Mouse (Mus musculus): ENCODE measurements around the gene Tpsg1.

Gene Tpsg1

GRCm38 (mm10) chr17:25418926-25419325 lies 49.9 kb downstream of the Tpsg1 start:
- no peaks in the 10 kb centered on the region for H3K36me3 ChIP-seq (ENCODE audit: insufficient read depth, low read length)
- peaks cover 25% of the 10 kb centered on the region for H3K4me1 ChIP-seq (replicated peaks; ENCODE audit: low read depth, low read length)
- TF ChIP-seq CTCF (conservative IDR thresholded peaks at IDR 0.05; ENCODE audit: low read length) (no peak), POU5F1 (IDR thresholded peaks at IDR 0.05; ENCODE audit: borderline replicate concordance, low read length) (no peak), NANOG (IDR thresholded peaks at IDR 0.05; ENCODE audit: borderline replicate concordance, low read length) (no peak)
- H3K4me3 ChIP-seq (replicated peaks; ENCODE audit: low read length): no peak overlapping the region
- no peaks in the 10 kb centered on the region for H3K9me3 ChIP-seq (ENCODE audit: low read length)
- no peaks in the 10 kb centered on the region for H3K27me3 ChIP-seq (ENCODE audit: insufficient read depth, low read length)

- Histone ChIP-seq H3K36me3 (ENCODE audit: insufficient read depth, low read length) (no peaks in the 10 kb centered on the region), H3K4me1 (replicated peaks; ENCODE audit: low read depth, low read length) (peaks cover 15% of the 10 kb centered on the region), H3K27me3 (ENCODE audit: insufficient read depth, low read length) (no peaks in the 10 kb centered on the region), H3K4me3 (replicated peaks; ENCODE audit: low read length) (no peak overlapping the region), H3K9me3 (ENCODE audit: low read length) (no peaks in the 10 kb centered on the region)
- TF ChIP-seq CTCF (conservative IDR thresholded peaks at IDR 0.05; ENCODE audit: low read length): no peak
These were observed 51.9 kb downstream of the Tpsg1 start for GRCm38 (mm10) chr17:25420998-25421397.
